Mouse (Mus musculus) liver, adult 2 months (tissue): ENCODE results near the gene Arhgef3.

ENCODE experiments used
- CTCF ChIP-seq: fragments of 200-500 bp; IDR thresholded peaks from 2 replicates; pipeline ENCODE4 v1.5.1; 2011; ENCODE audit warnings: low read depth, low read length, control low read depth
- POLR2A ChIP-seq: fragments of 200-500 bp; IDR thresholded peaks from 2 replicates; pipeline ENCODE4 v1.6.1; 2011; ENCODE audit warnings: low read length, control low read depth; ENCODE audit not compliant: insufficient read depth; ENCODE audit errors: extremely low read depth

DNA sequence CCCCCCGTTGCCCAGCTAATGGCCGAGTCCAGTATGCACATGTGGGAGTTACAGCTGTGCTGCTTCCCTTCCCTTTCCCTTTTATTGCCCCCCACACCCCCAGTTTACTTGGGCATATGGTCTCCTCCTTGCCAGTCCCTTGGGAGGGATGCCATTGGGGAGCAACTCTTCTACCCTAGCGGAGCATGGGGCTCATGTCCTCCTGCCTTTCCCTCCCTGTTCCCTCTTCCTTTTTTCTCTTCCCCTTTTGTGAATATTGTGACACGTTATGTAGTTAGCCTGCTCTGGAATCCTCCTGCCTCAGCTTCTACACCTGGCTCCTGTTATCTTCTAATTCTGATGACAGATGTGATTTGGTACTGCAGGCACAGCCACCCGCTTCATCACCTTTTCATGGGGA lies 28.0 kb downstream of the Arhgef3 start:
- TF ChIP-seq CTCF (no peak), POLR2A (no peak)
